Comparison of ENCODE assay signal across 19 mouse cellular contexts in the genomic region with DNA sequence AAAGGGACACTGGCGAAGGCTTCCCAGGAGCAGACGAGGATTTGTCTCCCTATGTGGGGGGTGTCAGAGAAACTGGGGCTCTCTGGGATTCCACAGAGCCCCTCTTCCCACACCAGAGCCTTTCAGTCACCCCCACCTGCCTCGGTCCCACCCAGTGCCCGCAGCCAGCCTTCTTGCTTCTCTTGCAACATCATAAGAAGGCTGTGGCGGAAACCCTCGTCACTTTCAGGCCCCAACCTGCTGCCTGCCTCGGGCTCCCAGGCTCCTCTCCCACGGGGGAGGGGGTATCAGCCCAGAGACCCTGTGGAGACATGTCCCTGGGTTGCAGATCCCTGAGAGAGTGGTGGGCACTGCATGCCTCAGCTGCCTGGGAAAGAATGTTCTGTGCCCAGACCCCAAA. TPM values are rescaled to one million over a fixed set of nuclear protein-coding genes. Genes with fewer than 3 reads are reported as not detected.
DNase-seq lines count a peak whose midpoint lies in the region; ATAC-seq lines count a peak whose summit lies in the region.
"Had no signal": no experiment of that assay in that cellular context is flagged by ENCODE, and none has a peak within 500 bp of the region (broad histone marks: within the 10 kb centered on the region; RNA-seq: fewer than 3 reads in every experiment).

No protein-coding gene starts in this region.

- intact Hi-C loops in gastrocnemius, postnatal 14 days (cut with DNase I; ENCODE audit: low total_unique reads): no loop called here

- no peak overlapping the region for H3K4me3 ChIP-seq in heart, embryonic 12.5 days
- H3K4me3 ChIP-seq in stomach, embryonic 15.5 days (replicated peaks): no peak overlapping the region
- H3K4me3 ChIP-seq: gastrocnemius, adult 2 months; neural tube, embryonic 12.5 days had no signal

- H3K4me2 ChIP-seq in heart, embryonic 12.5 days: no peak overlapping the region
- no peak overlapping the region for H3K4me2 ChIP-seq in stomach, embryonic 15.5 days
- H3K4me2 ChIP-seq: midbrain, embryonic 11.5 days; neural tube, embryonic 12.5 days had no signal

- no peaks in the 10 kb centered on the region for H3K36me3 ChIP-seq in heart, embryonic 12.5 days
- no peaks in the 10 kb centered on the region for H3K36me3 ChIP-seq in stomach, embryonic 15.5 days
- H3K36me3 ChIP-seq: neural tube, embryonic 12.5 days had no signal

- 70% methylated on average over 8 of the region's 8 CpGs for WGBS in heart, embryonic 12.5 days
- 58% methylated on average over 8 of the region's 8 CpGs for WGBS in stomach, embryonic 15.5 days

- no peak overlapping the region for H3K9ac ChIP-seq in heart, embryonic 12.5 days
- no peak overlapping the region for H3K9ac ChIP-seq in stomach, embryonic 15.5 days
- H3K9ac ChIP-seq: neural tube, embryonic 12.5 days had no signal

- no peak for ATAC-seq in heart, embryonic 12.5 days (ENCODE audit: insufficient number of reproducible peaks, low FRiP score)
- no peak for ATAC-seq in stomach, embryonic 15.5 days (ENCODE audit: insufficient read depth, low FRiP score, low read depth)
- ATAC-seq: Patski had no signal

- peaks cover 42% of the 10 kb centered on the region for H3K4me1 ChIP-seq in heart, embryonic 12.5 days (replicated peaks)
- peaks cover 36% of the 10 kb centered on the region; the same call in 1 of the 2 replicates for H3K4me1 ChIP-seq in stomach, embryonic 15.5 days

- DNase-seq in heart, adult 18-20 months: no peak
- DNase-seq in urinary bladder, postnatal 14 days (ENCODE audit: low spot score): peak; percentile 59
- no peak for DNase-seq in urinary bladder, postnatal 4 days (ENCODE audit: low spot score in 2 of 2)
- DNase-seq in gastrocnemius, postnatal 10 days: no peak
- DNase-seq in gastrocnemius, postnatal 14 days: no peak
- DNase-seq in cerebellum, adult 11 months: no peak
- DNase-seq: adrenal gland, adult 2 months; gastrocnemius, adult 2 months; kidney, adult 11 months; kidney, postnatal 36 days had no signal

- H3K27ac ChIP-seq in heart, embryonic 12.5 days (ENCODE audit: poor library complexity, severe bottlenecking): peak overlapping the region; percentile 2; the same call in 1 of the 2 replicates
- H3K27ac ChIP-seq in stomach, embryonic 15.5 days: peak overlapping the region; percentile 46; the same call in 1 of the 2 replicates
- H3K27ac ChIP-seq: gastrocnemius, adult 2 months; neural tube, embryonic 12.5 days had no signal

- H3K27me3 ChIP-seq in heart, embryonic 12.5 days (replicated peaks): no peaks in the 10 kb centered on the region
- H3K27me3 ChIP-seq in stomach, embryonic 15.5 days (replicated peaks): no peaks in the 10 kb centered on the region
- H3K27me3 ChIP-seq: neural tube, embryonic 12.5 days; Patski had no signal

- no peaks in the 10 kb centered on the region for H3K9me3 ChIP-seq in heart, embryonic 12.5 days (replicated peaks)
- no peaks in the 10 kb centered on the region for H3K9me3 ChIP-seq in stomach, embryonic 15.5 days
- H3K9me3 ChIP-seq: neural tube, embryonic 12.5 days had no signal

RNA-seq across cellular contexts. Expression of gene Egfl7, which starts 28.4 kb away (rescaled TPM):
- polyA plus RNA-seq in heart, embryonic 12.5 days (2016; fragmentation: Nextera tagmentation; extraction: Ambion mirVana): 139 and 146 TPM in 2 replicates
- total RNA-seq in heart, adult 18-20 months (2021): 10 to 100 TPM; 94.2 to 94.8 TPM
- 121 and 128 TPM in 2 replicates for polyA plus RNA-seq in stomach, embryonic 15.5 days (2015; fragmentation: Nextera tagmentation; extraction: Ambion mirVana)
- total RNA-seq in gastrocnemius, postnatal 10 days (2021): 100 to 1,000 TPM; 104 to 147 TPM
- total RNA-seq in gastrocnemius, postnatal 14 days (2021): 100 to 1,000 TPM in 1 of 2 experiments, 10 to 100 TPM in 1; 64.1 to 106 TPM

RNA-seq across cellular contexts. Expression of gene Notch1, which starts 35.0 kb away (rescaled TPM):
- 20.4 TPM in 2 replicates for polyA plus RNA-seq in heart, embryonic 12.5 days (2016; fragmentation: Nextera tagmentation; extraction: Ambion mirVana)
- 10 to 100 TPM; 29.8 to 30.5 TPM for total RNA-seq in heart, adult 18-20 months (2021)
- 16.1 and 17.9 TPM in 2 replicates for polyA plus RNA-seq in stomach, embryonic 15.5 days (2015; fragmentation: Nextera tagmentation; extraction: Ambion mirVana)
- 10 to 100 TPM; 22.5 to 33.5 TPM for total RNA-seq in gastrocnemius, postnatal 10 days (2021)
- 10 to 100 TPM; 17.1 to 18.9 TPM for total RNA-seq in gastrocnemius, postnatal 14 days (2021)

RNA-seq across cellular contexts. Expression of gene Gm20532, which starts 35.0 kb away (rescaled TPM):
- polyA plus RNA-seq in heart, embryonic 12.5 days (2016; fragmentation: Nextera tagmentation; extraction: Ambion mirVana): 0.28 TPM in 1 of 2 replicates, not detected in the other
- not detected for total RNA-seq in heart, adult 18-20 months (2021)
- not detected in 2 replicates for polyA plus RNA-seq in stomach, embryonic 15.5 days (2015; fragmentation: Nextera tagmentation; extraction: Ambion mirVana)
- total RNA-seq in gastrocnemius, postnatal 10 days (2021): under 1 TPM in 1 of 2 experiments, not detected in 1; 0.40 TPM
- not detected for total RNA-seq in gastrocnemius, postnatal 14 days (2021)
- total RNA-seq: adrenal gland, adult 2 months; common myeloid progenitor, adult 5-6 weeks; gastrocnemius, adult 2 months; hematopoietic stem cell, adult 5-6 weeks; left cerebral cortex, postnatal 10 days had no signal
- polyA plus RNA-seq: adrenal gland, adult 2 months; C2C12; midbrain, embryonic 11.5 days; neural tube, embryonic 12.5 days; Patski had no signal

RNA-seq across cellular contexts. Expression of gene Agpat2, which starts 52.8 kb away (rescaled TPM):
- 18.4 and 23.2 TPM in 2 replicates for polyA plus RNA-seq in heart, embryonic 12.5 days (2016; fragmentation: Nextera tagmentation; extraction: Ambion mirVana)
- total RNA-seq in heart, adult 18-20 months (2021): 10 to 100 TPM; 53.9 to 88.6 TPM
- 60.1 and 63.4 TPM in 2 replicates for polyA plus RNA-seq in stomach, embryonic 15.5 days (2015; fragmentation: Nextera tagmentation; extraction: Ambion mirVana)
- total RNA-seq in gastrocnemius, postnatal 10 days (2021): 1 to 10 TPM; 9.3 to 9.4 TPM
- total RNA-seq in gastrocnemius, postnatal 14 days (2021): 1 to 10 TPM; 4.9 to 6.3 TPM
